Mouse (Mus musculus) heart, embryonic 10.5 days (tissue): ENCODE data around the gene Cfap206. TPM values are rescaled to one million over a fixed set of nuclear protein-coding genes. Genes with fewer than 3 reads are reported as not detected.

Source experiments
- DNase-seq: peaks from one replicate; pipeline ENCODE4 v3.0.0-alpha.2; 2017; ENCODE audit warnings: low spot score
- H3K27ac ChIP-seq: fragments of 300-500 bp; sonication (generic); 2 replicates; pipeline ENCODE4 v1.5.1; 2016; ENCODE audit warnings: mild to moderate bottlenecking
- H3K27me3 ChIP-seq: fragments of 300-500 bp; sonication (generic); 2 replicates; pipeline ENCODE4 v1.6.1; 2016; ENCODE audit warnings: mild to moderate bottlenecking; ENCODE audit not compliant: poor library complexity, insufficient read depth, severe bottlenecking
- H3K36me3 ChIP-seq: fragments of 300-500 bp; sonication (generic); 2 replicates; pipeline ENCODE4 v1.6.1; 2016; ENCODE audit warnings: mild to moderate bottlenecking, moderate library complexity
- H3K4me1 ChIP-seq: fragments of 300-500 bp; sonication (generic); 2 replicates; pipeline ENCODE4 v1.6.1; 2016; ENCODE audit warnings: mild to moderate bottlenecking
- H3K4me3 ChIP-seq: fragments of 300-500 bp; sonication (generic); 2 replicates; pipeline ENCODE4 v1.5.1; 2016; ENCODE audit warnings: mild to moderate bottlenecking, moderate library complexity
- H3K9me3 ChIP-seq: fragments of 300-500 bp; sonication (generic); 2 replicates; pipeline ENCODE4 v1.6.1; 2016; ENCODE audit warnings: mild to moderate bottlenecking, moderate library complexity
- WGBS: fragments of 180-500 bp; shearing (Covaris S2); methylation state at CpG from one replicate; pipeline ENCODE4 v1.1.7; 2016; 5-methylcytosine and 5-hydroxymethylcytosine counted together
- polyA plus RNA-seq: library from polyadenylated mRNA; unstranded; fragments of >200 nt; fragmentation: Nextera tagmentation; extraction: Ambion mirVana; gene quantifications from 2 replicates; pipeline ENCODE4 v1.2.1, GENCODE M21; 2016

The Cfap206 gene
- polyA plus RNA-seq, 1 experiment from 2014 or later: 0.05 TPM

DNA sequence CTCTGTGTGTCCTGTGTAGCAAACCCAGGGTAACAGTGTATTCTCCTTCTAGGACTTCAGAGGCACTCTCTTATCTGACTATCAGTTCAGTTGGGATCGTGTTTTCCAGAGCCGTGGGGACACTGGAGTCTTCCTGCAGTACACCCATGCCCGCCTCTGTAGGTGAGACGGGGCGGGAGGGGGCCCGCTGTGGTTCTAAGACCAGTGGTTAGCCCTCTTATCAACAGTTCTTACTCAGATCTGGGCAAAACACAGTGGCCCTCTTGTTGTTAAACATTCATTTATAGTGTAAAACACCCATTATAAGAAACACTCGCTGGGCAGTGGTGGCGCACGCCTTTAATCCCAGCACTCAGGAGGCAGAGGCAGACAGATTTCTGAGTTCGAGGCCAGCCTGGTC is 73.9 kb downstream of the Cfap206 start:
- H3K27me3 ChIP-seq: no peaks in the 10 kb centered on the region
- WGBS: 91% methylated on average over 10 of the region's 10 CpGs
- no peaks in the 10 kb centered on the region for H3K9me3 ChIP-seq
- no peak for DNase-seq
- H3K4me1 ChIP-seq: no peaks in the 10 kb centered on the region
- H3K4me3 ChIP-seq: no peak overlapping the region
- H3K27ac ChIP-seq: no peak overlapping the region
- H3K36me3 ChIP-seq: peaks cover 74% of the 10 kb centered on the region

DNA sequence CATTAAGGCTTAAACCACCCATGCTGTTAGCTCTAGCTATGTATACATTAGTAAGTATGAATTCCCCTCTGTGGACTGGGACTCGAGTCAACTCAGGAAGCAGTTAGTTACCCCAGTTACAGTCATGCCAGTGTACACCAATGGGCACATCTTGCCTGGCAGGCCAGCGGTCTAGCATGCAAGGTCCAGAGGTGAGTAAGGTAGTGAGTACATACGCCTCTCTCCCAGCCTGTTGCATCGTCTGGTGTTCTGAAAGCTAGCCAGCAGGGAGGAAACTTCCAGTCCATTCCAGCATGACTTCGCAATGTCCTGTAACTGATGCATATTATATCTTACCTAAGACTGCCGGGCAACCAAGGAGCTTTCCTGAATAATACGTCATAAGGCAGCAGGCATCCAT is 76.8 kb downstream of the Cfap206 start:
- no peak for DNase-seq
- Histone ChIP-seq H3K4me3 (no peak overlapping the region), H3K27me3 (no peaks in the 10 kb centered on the region), H3K27ac (no peak overlapping the region), H3K4me1 (no peaks in the 10 kb centered on the region), H3K9me3 (no peaks in the 10 kb centered on the region), H3K36me3 (peaks cover 54% of the 10 kb centered on the region)
- WGBS: 93% methylated on average over 7 of the region's 7 CpGs

DNA sequence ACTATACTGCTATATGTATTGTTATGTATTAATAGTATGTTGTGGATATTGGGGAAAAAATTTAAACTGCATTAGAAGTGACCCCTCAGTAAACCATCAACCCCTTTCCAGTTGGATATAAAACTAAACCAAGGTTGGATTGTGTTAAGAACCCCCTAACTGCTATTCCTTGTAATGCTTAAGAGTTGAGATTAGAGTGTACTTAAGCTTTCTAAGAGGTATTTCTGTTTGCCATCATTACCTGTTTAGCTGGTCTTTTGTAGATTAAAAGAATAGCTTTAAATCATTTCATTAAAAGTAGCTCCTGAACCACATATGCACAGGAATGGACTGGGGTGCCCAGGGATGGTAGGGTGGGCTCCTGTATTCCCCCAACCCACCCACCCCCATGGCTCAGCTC is 85.2 kb downstream of the Cfap206 start:
- Histone ChIP-seq H3K9me3 (no peaks in the 10 kb centered on the region), H3K4me1 (no peaks in the 10 kb centered on the region), H3K4me3 (no peak overlapping the region), H3K36me3 (peaks cover 54% of the 10 kb centered on the region), H3K27ac (no peak overlapping the region), H3K27me3 (no peaks in the 10 kb centered on the region)
- DNase-seq: no peak

DNA sequence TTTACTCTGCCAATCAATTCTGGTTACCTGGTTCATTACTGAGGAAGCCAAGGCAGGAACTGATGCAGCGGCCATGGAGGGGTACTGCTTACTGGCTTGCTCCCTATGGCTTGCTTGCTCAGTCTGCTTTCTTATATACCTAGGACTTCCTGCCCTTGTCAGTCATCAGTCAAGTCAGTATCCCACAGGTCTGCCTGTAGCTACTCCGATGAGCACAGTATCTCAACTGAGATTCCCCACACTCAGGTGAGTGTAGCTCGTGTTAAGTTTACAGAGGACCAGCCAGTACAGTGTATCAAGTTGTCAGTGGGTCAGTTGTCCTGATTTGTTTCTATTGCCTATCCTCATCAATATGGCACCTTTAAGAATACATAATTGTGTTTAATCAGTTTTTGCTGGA is 89.3 kb downstream of the Cfap206 start:
- H3K36me3 ChIP-seq: peaks cover 37% of the 10 kb centered on the region
- no peak overlapping the region for H3K4me3 ChIP-seq
- H3K9me3 ChIP-seq: no peaks in the 10 kb centered on the region
- no peaks in the 10 kb centered on the region for H3K4me1 ChIP-seq
- no peaks in the 10 kb centered on the region for H3K27me3 ChIP-seq
- WGBS: 96% methylated on average over 3 of the region's 3 CpGs
- peak; percentile 52 for DNase-seq
- no peak overlapping the region for H3K27ac ChIP-seq

DNA sequence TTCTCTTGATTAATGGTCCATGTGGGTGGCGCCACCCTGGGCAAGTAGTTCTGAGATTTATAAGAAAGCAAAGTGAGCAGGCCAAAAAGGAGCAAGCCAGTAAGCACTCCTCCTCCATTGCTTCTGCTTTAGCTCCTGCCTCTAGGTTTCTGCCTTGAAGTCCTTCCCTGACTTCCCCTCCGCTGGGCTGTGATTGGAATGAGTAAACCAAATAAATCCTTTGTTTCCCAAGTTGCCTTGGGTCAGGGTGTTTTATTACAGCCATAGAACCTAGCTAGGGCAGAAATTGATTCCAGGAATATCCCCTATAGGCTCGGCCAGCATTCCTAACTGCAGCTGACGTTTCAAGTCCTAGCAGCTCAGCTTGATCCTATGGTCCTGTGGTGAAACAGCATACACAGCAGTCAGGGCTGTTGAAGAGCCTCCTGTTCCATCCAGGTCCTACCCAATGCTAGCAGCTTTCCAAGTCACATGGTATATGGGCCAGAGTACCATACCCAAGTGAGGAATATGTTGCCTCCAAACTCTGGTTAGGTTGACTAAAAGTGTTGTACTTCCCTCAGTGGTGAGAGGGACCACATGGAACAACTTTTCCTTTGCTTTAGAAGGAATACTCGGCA is 90.2 kb downstream of the Cfap206 start:
- Histone ChIP-seq H3K27me3 (no peaks in the 10 kb centered on the region), H3K9me3 (no peaks in the 10 kb centered on the region), H3K27ac (no peak overlapping the region), H3K4me1 (no peaks in the 10 kb centered on the region), H3K4me3 (no peak overlapping the region), H3K36me3 (peaks cover 41% of the 10 kb centered on the region)
- WGBS: 89% methylated on average over 5 of the region's 5 CpGs
- peak; percentile 65 for DNase-seq

Other genes starting within 250 kb of the Cfap206 start
- 45.2 and 68.4 TPM in 2 replicates for gene Akirin2, start 179.3 kb downstream of the Cfap206 start, polyA plus RNA-seq
- gene Orc3, start 115.3 kb downstream of the Cfap206 start, polyA plus RNA-seq: 84.3 and 85.2 TPM in 2 replicates
- gene Rars2, start 115.2 kb downstream of the Cfap206 start, polyA plus RNA-seq: 63.1 and 68.0 TPM in 2 replicates
- 53.0 and 58.0 TPM in 2 replicates for gene Slc35a1, start 42.8 kb downstream of the Cfap206 start, polyA plus RNA-seq
- not detected in 2 replicates for gene Gm136, start 26.1 kb upstream of the Cfap206 start, polyA plus RNA-seq
- gene Smim8, start 48.2 kb upstream of the Cfap206 start, polyA plus RNA-seq: 39.0 and 47.7 TPM in 2 replicates
- gene Zfp292, start 152.8 kb upstream of the Cfap206 start, polyA plus RNA-seq: 16.1 and 17.6 TPM in 2 replicates
- gene Cga, start 163.6 kb upstream of the Cfap206 start, polyA plus RNA-seq: not detected in 2 replicates